Mouse (Mus musculus): ENCODE data around the gene Adamts17. TPM values are rescaled to one million over a fixed set of nuclear protein-coding genes. Genes with fewer than 3 reads are reported as not detected.

Adamts17 gene
- polyA plus RNA-seq, 1 experiment from 2014 or later, result 13.2 TPM

- WGBS, result 89% methylated on average over 2 of the region's 2 CpGs
Observed at GRCm38 (mm10) chr7:66873235-66873634, 33.7 kb downstream of the Adamts17 start.

DNA sequence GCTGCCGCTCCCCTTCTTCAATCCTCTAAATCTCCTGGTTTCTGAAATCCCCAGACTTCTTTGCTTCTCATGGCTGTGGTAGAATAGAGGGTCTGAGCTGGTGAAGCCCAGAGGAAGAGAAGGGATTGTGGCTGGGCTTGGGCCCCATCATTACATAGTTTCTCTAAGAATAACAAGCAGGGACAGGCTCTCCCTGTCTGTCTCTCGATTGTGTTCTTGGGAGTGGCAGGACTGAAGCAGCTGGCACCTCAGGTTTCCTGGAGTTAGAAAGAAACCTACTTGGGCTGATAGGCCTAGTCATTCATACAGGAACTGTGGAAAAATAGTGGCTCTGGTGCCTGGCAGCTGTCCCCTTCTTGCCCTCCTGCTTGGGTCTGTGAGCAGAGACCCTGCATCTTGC is 51.9 kb downstream of the Adamts17 start:
- peaks cover 22% of the 10 kb centered on the region for H3K36me3 ChIP-seq
- peaks cover 15% of the 10 kb centered on the region for H3K4me1 ChIP-seq
- no peak for ATAC-seq (ENCODE audit: insufficient number of reproducible peaks, insufficient read depth, low FRiP score, low TSS enrichment, low read depth)
- no peak overlapping the region for H3K9ac ChIP-seq
- WGBS, result 56% methylated on average over 2 of the region's 2 CpGs
- no peak overlapping the region for H3K4me2 ChIP-seq
- H3K9me3 ChIP-seq, result no peaks in the 10 kb centered on the region
- H3K27ac ChIP-seq, result peak overlapping the region; percentile 81
- H3K27me3 ChIP-seq, result no peaks in the 10 kb centered on the region
- no peak overlapping the region for H3K4me3 ChIP-seq

More at GRCm38 (mm10) chr7:66873235-66873634, 33.7 kb downstream of the Adamts17 start:
- ATAC-seq (ENCODE audit: insufficient number of reproducible peaks, insufficient read depth, low FRiP score, low TSS enrichment, low read depth), result no peak
- no peak overlapping the region for H3K9ac ChIP-seq
- H3K9me3 ChIP-seq, result peaks cover 3% of the 10 kb centered on the region; the same call in 1 of the 2 replicates
- no peak overlapping the region for H3K4me3 ChIP-seq
- H3K4me2 ChIP-seq, result no peak overlapping the region
- H3K36me3 ChIP-seq, result 0 out of 2 replicates have a peak, but pooled peaks cover 7% of the 10 kb centered on the region
- peaks cover 27% of the 10 kb centered on the region for H3K4me1 ChIP-seq
- no peaks in the 10 kb centered on the region for H3K27me3 ChIP-seq
- H3K27ac ChIP-seq, result no peak overlapping the region

- H3K4me3 ChIP-seq, result no peak overlapping the region
- peak overlapping the region; percentile 81 for H3K27ac ChIP-seq
- peaks cover 15% of the 10 kb centered on the region for H3K4me1 ChIP-seq
- no peaks in the 10 kb centered on the region for H3K27me3 ChIP-seq
- no peak overlapping the region for H3K9ac ChIP-seq
- WGBS, result 69% methylated on average over 4 of the region's 4 CpGs
- ATAC-seq (ENCODE audit: insufficient number of reproducible peaks, insufficient read depth, low FRiP score, low TSS enrichment, low read depth), result no peak
- no peak overlapping the region for H3K4me2 ChIP-seq
- H3K36me3 ChIP-seq, result peaks cover 28% of the 10 kb centered on the region
- H3K9me3 ChIP-seq, result no peaks in the 10 kb centered on the region; the same call in 1 of the 2 replicates
Observed at GRCm38 (mm10) chr7:66892096-66892495, 52.6 kb downstream of the Adamts17 start.

GRCm38 (mm10) chr7:66902376-66902775 is 62.8 kb downstream of the Adamts17 start:
- H3K4me2 ChIP-seq, result no peak overlapping the region
- H3K36me3 ChIP-seq, result 0 out of 2 replicates have a peak, but pooled peaks cover 1% of the 10 kb centered on the region
- WGBS, result 80% methylated on average over 7 of the region's 7 CpGs
- ATAC-seq (ENCODE audit: insufficient number of reproducible peaks, insufficient read depth, low FRiP score, low TSS enrichment, low read depth), result no peak
- peaks cover 15% of the 10 kb centered on the region for H3K4me1 ChIP-seq
- no peak overlapping the region for H3K9ac ChIP-seq
- H3K9me3 ChIP-seq, result no peaks in the 10 kb centered on the region
- no peak overlapping the region for H3K4me3 ChIP-seq
- H3K27ac ChIP-seq, result no peak overlapping the region
- H3K27me3 ChIP-seq, result no peaks in the 10 kb centered on the region

DNA sequence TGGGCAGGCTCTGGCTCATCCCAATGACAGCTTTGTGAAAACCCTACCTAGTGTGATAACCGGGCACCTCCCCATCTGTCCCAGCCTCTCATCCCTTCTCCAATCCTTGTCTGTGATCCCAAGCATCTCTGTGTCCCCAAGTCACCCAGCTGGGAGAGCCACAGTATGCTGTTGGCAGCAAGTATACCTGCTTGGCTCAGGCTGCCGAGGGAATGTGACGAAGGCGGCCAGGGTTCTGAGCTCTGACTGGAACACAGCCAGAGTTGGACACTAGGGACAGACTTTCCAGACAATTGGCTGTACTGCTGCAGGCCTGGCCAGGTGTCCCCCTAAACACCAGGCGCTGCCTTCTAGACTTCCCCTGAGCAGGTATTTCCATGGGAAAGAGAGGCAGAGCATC is 63.5 kb downstream of the Adamts17 start:
- no peak for ATAC-seq (ENCODE audit: insufficient number of reproducible peaks, insufficient read depth, low FRiP score, low TSS enrichment, low read depth)
- Histone ChIP-seq H3K4me3 (no peak overlapping the region), H3K9ac (no peak overlapping the region), H3K36me3 (no peaks in the 10 kb centered on the region), H3K4me1 (peaks cover 15% of the 10 kb centered on the region), H3K4me2 (no peak overlapping the region), H3K27ac (no peak overlapping the region), H3K9me3 (no peaks in the 10 kb centered on the region), H3K27me3 (no peaks in the 10 kb centered on the region)
- WGBS, result 76% methylated on average over 5 of the region's 5 CpGs

- H3K36me3 ChIP-seq, result peaks cover 15% of the 10 kb centered on the region
- H3K4me2 ChIP-seq, result no peak overlapping the region
- no peaks in the 10 kb centered on the region for H3K27me3 ChIP-seq
- H3K4me3 ChIP-seq, result no peak overlapping the region
- no peak overlapping the region for H3K9ac ChIP-seq
- ATAC-seq (ENCODE audit: insufficient number of reproducible peaks, insufficient read depth, low FRiP score, low TSS enrichment, low read depth), result no peak
- H3K27ac ChIP-seq, result no peak overlapping the region
- H3K4me1 ChIP-seq, result peaks cover 15% of the 10 kb centered on the region
- 74% methylated on average over 4 of the region's 4 CpGs for WGBS
- H3K9me3 ChIP-seq, result no peaks in the 10 kb centered on the region
Observed at GRCm38 (mm10) chr7:66905941-66906340, 66.4 kb downstream of the Adamts17 start.

GRCm38 (mm10) chr7:66912866-66913265 is 73.3 kb downstream of the Adamts17 start:
- H3K27me3 ChIP-seq, result no peaks in the 10 kb centered on the region
- H3K36me3 ChIP-seq, result peaks cover 21% of the 10 kb centered on the region
- H3K4me3 ChIP-seq, result no peak overlapping the region
- H3K27ac ChIP-seq, result peak overlapping the region; percentile 56; the same call in 1 of the 2 replicates
- WGBS, result 24% methylated on average over 5 of the region's 5 CpGs
- H3K9ac ChIP-seq, result no peak overlapping the region
- no peak for ATAC-seq (ENCODE audit: insufficient number of reproducible peaks, insufficient read depth, low FRiP score, low TSS enrichment, low read depth)
- no peak overlapping the region for H3K4me2 ChIP-seq
- no peaks in the 10 kb centered on the region for H3K9me3 ChIP-seq
- peaks cover 10% of the 10 kb centered on the region for H3K4me1 ChIP-seq

DNA sequence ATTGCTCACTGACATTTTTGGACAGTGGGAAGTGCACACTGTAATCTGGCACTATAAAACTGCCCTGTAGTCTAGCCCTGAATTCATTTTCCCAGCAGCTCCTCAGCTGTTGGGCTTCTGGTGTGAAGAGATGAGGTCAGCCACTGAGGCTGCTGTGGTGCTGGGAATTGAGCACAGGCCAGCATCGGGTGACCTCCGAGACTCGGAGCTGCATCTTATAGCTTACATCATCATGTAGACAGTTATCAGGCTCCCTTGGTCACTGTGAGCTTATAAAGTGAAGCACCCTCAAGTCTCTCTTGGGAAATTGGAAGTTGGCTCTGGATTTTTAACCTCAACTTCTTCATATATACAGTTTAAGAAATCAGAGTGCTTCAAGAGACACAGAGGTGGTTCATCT is 84.1 kb downstream of the Adamts17 start:
- Histone ChIP-seq H3K9ac (no peak overlapping the region), H3K4me2 (no peak overlapping the region), H3K36me3 (peaks cover 18% of the 10 kb centered on the region; the same call in 1 of the 2 replicates), H3K9me3 (no peaks in the 10 kb centered on the region), H3K4me3 (no peak overlapping the region), H3K27ac (no peak overlapping the region), H3K27me3 (no peaks in the 10 kb centered on the region), H3K4me1 (no peaks in the 10 kb centered on the region; the same call in 1 of the 2 replicates)
- WGBS, result 92% methylated on average over 3 of the region's 3 CpGs
- no peak for ATAC-seq (ENCODE audit: insufficient number of reproducible peaks, insufficient read depth, low FRiP score, low TSS enrichment, low read depth)

- Histone ChIP-seq H3K27ac (no peak overlapping the region), H3K27me3 (no peaks in the 10 kb centered on the region), H3K9me3 (no peaks in the 10 kb centered on the region), H3K36me3 (peaks cover 18% of the 10 kb centered on the region; the same call in 1 of the 2 replicates), H3K4me1 (peaks cover 4% of the 10 kb centered on the region; the same call in 1 of the 2 replicates), H3K4me3 (no peak overlapping the region), H3K4me2 (no peak overlapping the region), H3K9ac (no peak overlapping the region)
- ATAC-seq (ENCODE audit: insufficient number of reproducible peaks, insufficient read depth, low FRiP score, low TSS enrichment, low read depth), result no peak
- 66% methylated on average over 1 of the region's 1 CpGs for WGBS
Observed at GRCm38 (mm10) chr7:66924104-66924503, 84.6 kb downstream of the Adamts17 start.

- Histone ChIP-seq H3K27ac (no peak overlapping the region), H3K4me2 (no peak overlapping the region), H3K4me1 (peaks cover 10% of the 10 kb centered on the region; the same call in 1 of the 2 replicates), H3K36me3 (peaks cover 8% of the 10 kb centered on the region; the same call in 1 of the 2 replicates), H3K27me3 (no peaks in the 10 kb centered on the region), H3K4me3 (no peak overlapping the region), H3K9ac (no peak overlapping the region), H3K9me3 (no peaks in the 10 kb centered on the region)
- WGBS, result 41% methylated on average over 6 of the region's 6 CpGs
- ATAC-seq (ENCODE audit: insufficient number of reproducible peaks, insufficient read depth, low FRiP score, low TSS enrichment, low read depth), result no peak
Observed at GRCm38 (mm10) chr7:66929263-66929662, 89.7 kb downstream of the Adamts17 start.

DNA sequence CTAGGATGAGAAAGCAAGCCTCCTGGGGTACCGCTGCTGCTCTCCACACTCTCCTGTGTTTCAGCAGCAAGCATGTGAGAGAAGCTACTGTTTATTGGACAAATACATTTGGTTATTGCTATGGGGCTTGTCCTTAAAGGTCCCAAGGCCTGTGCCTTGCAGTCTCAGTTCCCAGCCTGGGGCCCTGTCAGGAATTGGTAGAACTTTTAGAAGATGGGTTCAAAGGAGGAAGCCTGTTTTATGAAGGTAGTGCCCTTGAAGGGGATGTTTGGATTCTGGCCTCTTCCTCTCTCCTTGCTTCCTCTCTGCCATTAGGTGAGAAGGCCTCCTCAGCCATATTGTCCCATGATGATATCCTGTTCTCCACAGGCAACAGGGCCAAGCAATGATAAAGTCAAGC is 91.8 kb downstream of the Adamts17 start:
- H3K4me1 ChIP-seq, result peaks cover 21% of the 10 kb centered on the region
- H3K9me3 ChIP-seq, result no peaks in the 10 kb centered on the region
- H3K36me3 ChIP-seq, result no peaks in the 10 kb centered on the region
- WGBS, result 100% methylated on average over 1 of the region's 1 CpGs
- no peak for ATAC-seq (ENCODE audit: insufficient number of reproducible peaks, insufficient read depth, low FRiP score, low TSS enrichment, low read depth)
- H3K27ac ChIP-seq, result no peak overlapping the region
- no peak overlapping the region for H3K9ac ChIP-seq
- H3K4me2 ChIP-seq, result no peak overlapping the region
- no peak overlapping the region for H3K4me3 ChIP-seq
- H3K27me3 ChIP-seq, result no peaks in the 10 kb centered on the region

DNA sequence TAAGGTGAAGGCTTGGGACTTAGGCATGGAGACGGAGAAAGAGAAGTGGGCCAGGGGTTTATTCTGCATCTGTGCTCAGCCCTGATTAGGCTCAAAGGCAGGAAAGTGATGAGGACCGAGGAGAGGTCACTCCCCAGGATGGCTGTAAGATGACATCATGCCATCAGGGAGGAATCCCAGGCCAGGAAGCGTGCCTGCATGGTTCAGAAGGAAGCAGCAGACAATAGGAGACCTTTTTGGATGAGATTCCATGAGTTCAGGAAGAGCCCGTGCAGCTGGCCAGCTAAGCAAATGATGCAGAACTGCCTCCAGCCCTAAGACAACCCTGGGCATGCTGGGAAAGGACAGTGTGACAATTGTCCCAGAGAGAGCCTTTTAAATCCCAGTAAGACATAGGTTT is 93.7 kb downstream of the Adamts17 start:
- 50% methylated on average over 4 of the region's 4 CpGs for WGBS
- H3K9ac ChIP-seq, result no peak overlapping the region
- no peak overlapping the region for H3K4me2 ChIP-seq
- no peaks in the 10 kb centered on the region for H3K36me3 ChIP-seq
- no peaks in the 10 kb centered on the region for H3K27me3 ChIP-seq
- 0 out of 2 replicates have a peak overlapping the region, but pooled peaks have one; percentile 35 for H3K27ac ChIP-seq
- no peak for ATAC-seq (ENCODE audit: insufficient number of reproducible peaks, insufficient read depth, low FRiP score, low TSS enrichment, low read depth)
- H3K4me3 ChIP-seq, result no peak overlapping the region
- H3K4me1 ChIP-seq, result peaks cover 32% of the 10 kb centered on the region
- H3K9me3 ChIP-seq, result no peaks in the 10 kb centered on the region
